Mouse (Mus musculus): ENCODE data around the gene Rps6ka1. TPM values are rescaled to one million over a fixed set of nuclear protein-coding genes. Genes with fewer than 3 reads are reported as not detected.
A peak's percentile ranks its signal among the peaks of the same experiment; 100 is the strongest.
"Not testable (repeated sequence)": the region's sequence is repeated elsewhere in the genome, so short reads cannot be mapped to it uniquely, and the experiment has no call there.

Rps6ka1 gene
- 47.6 and 48.9 TPM in 2 replicates for polyA plus RNA-seq (2014; fragmentation: Nextera tagmentation; extraction: Ambion mirVana)

DNA sequence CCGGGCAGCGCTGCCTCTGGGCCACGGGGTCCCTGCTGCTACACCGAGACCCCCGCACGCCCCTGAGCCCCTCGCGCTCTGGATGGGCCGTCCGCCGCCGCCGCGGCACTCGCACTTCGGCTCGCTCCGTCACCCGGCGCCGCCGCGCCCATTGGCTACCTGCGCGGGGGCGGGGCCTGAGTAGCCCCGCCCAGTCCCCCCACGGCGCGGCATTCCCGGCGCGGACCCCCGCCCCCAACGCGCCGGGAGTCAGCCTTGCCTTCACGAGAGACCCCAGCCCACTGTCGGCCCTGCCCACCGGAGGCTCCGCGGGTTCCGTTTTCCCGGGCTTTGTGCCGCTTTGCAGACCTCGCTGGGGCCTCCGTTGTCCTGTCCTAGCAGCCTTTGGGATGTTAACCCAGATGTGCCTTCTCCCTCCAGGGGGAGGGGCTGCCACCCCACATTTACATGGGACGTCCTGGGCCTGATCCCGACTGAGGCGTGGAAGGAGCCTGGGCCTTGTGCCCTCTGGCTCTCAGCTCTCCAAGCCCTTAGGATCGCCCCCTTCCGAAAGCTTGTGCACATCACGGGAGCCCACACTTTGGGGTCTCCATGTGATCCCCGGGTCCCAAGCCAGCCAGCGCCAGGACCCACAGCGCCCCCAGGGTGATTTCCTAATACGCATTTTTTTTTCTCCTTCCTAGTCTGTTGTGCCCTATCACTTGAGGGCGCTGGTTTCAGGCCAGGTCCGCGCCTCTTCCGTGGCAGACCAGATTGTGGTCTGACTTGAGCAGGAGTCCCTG is at the start of gene Rps6ka1:
Gene Rps6ka1, minus strand, starts transcription at position 126 of the 782 bp plus-strand sequence.
- Histone ChIP-seq H3K4me2 (ENCODE audit: low read depth, severe bottlenecking) (peak within 1 kb of the TSS; percentile 93), H3K27me3 (ENCODE audit: control insufficient read depth, insufficient read depth, low read length) (no peaks in the 10 kb centered on the region), H3K4me3 (ENCODE audit: low read depth, low read length) (peak within 1 kb of the TSS; percentile 75), H3K9ac (ENCODE audit: low read length) (peak within 1 kb of the TSS; percentile 80), H3K9me3 (ENCODE audit: control insufficient read depth, low read length) (no peaks in the 10 kb centered on the region), H3K36me3 (ENCODE audit: control insufficient read depth, insufficient read depth, low read length) (no peaks in the 10 kb centered on the region), H3K27ac (replicated peaks; ENCODE audit: low read depth, low read length) (peak within 1 kb of the TSS; percentile 87), H3K4me1 (ENCODE audit: control insufficient read depth, insufficient read depth, low read length) (peaks cover 16% of the 10 kb centered on the region)
- WGBS: under 1% methylated on average over 45 of the region's 61 CpGs
- ATAC-seq (ENCODE audit: insufficient number of reproducible peaks, low FRiP score, low TSS enrichment, low read depth) (peak; percentile 85), DNase-seq (ENCODE audit: low spot score) (peak; percentile 88)

- WGBS: 75% methylated on average over 3 of the region's 3 CpGs
- no peaks in the 10 kb centered on the region for H3K4me1 ChIP-seq (ENCODE audit: control insufficient read depth, insufficient read depth, low read length)
- no peaks in the 10 kb centered on the region for H3K9me3 ChIP-seq (ENCODE audit: control insufficient read depth, low read length)
- ATAC-seq (ENCODE audit: insufficient number of reproducible peaks, low FRiP score, low TSS enrichment, low read depth): no peak
- H3K36me3 ChIP-seq (ENCODE audit: control insufficient read depth, insufficient read depth, low read length): no peaks in the 10 kb centered on the region
- H3K4me2 ChIP-seq (ENCODE audit: low read depth, severe bottlenecking): no peak overlapping the region
- no peaks in the 10 kb centered on the region for H3K27me3 ChIP-seq (ENCODE audit: control insufficient read depth, insufficient read depth, low read length)
- H3K9ac ChIP-seq (ENCODE audit: low read length): no peak overlapping the region
- DNase-seq (ENCODE audit: low spot score): no peak
- H3K4me3 ChIP-seq (ENCODE audit: low read depth, low read length): no peak overlapping the region
- no peak overlapping the region for H3K27ac ChIP-seq (replicated peaks; ENCODE audit: low read depth, low read length)
Measured at GRCm38 (mm10) chr4:133931785-133932184, 44.2 kb upstream of the Rps6ka1 start.

DNA sequence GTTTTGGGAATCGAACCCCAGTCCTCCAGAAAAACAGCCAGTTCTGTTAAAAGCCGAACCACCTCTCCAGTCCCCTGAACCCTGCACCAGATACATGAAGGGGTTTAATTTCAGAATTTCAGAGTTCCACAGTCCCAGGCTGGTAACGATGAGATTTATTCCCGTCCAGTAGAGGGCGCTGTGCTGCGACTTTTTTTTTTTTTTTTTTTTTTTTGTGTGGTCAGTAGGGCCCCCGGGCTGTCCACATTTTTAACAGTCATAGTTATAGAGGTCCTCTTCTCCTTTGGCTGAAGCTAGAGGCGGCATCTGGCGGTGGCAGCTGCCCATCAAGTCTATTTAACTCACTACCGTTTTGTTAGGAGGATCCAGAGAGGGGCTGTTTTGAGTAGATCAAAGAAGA is 43.8 kb upstream of the Rps6ka1 start:
- Histone ChIP-seq H3K27me3 (ENCODE audit: control insufficient read depth, insufficient read depth, low read length) (no peaks in the 10 kb centered on the region), H3K27ac (replicated peaks; ENCODE audit: low read depth, low read length) (no peak overlapping the region), H3K4me2 (ENCODE audit: low read depth, severe bottlenecking) (no peak overlapping the region), H3K9ac (ENCODE audit: low read length) (no peak overlapping the region), H3K4me1 (ENCODE audit: control insufficient read depth, insufficient read depth, low read length) (no peaks in the 10 kb centered on the region), H3K36me3 (ENCODE audit: control insufficient read depth, insufficient read depth, low read length) (no peaks in the 10 kb centered on the region), H3K9me3 (ENCODE audit: control insufficient read depth, low read length) (no peaks in the 10 kb centered on the region), H3K4me3 (ENCODE audit: low read depth, low read length) (no peak overlapping the region)
- DNase-seq (ENCODE audit: low spot score): peak; percentile 57
- no peak for ATAC-seq (ENCODE audit: insufficient number of reproducible peaks, low FRiP score, low TSS enrichment, low read depth)
- WGBS: 18% methylated on average over 10 of the region's 10 CpGs

- Histone ChIP-seq H3K9me3 (ENCODE audit: control insufficient read depth, low read length) (no peaks in the 10 kb centered on the region), H3K4me1 (ENCODE audit: control insufficient read depth, insufficient read depth, low read length) (no peaks in the 10 kb centered on the region), H3K27me3 (ENCODE audit: control insufficient read depth, insufficient read depth, low read length) (no peaks in the 10 kb centered on the region), H3K36me3 (ENCODE audit: control insufficient read depth, insufficient read depth, low read length) (no peaks in the 10 kb centered on the region), H3K4me3 (ENCODE audit: low read depth, low read length) (no peak overlapping the region), H3K9ac (ENCODE audit: low read length) (no peak overlapping the region), H3K4me2 (ENCODE audit: low read depth, severe bottlenecking) (no peak overlapping the region), H3K27ac (replicated peaks; ENCODE audit: low read depth, low read length) (no peak overlapping the region)
- 34% methylated on average over 7 of the region's 7 CpGs for WGBS
- ATAC-seq (ENCODE audit: insufficient number of reproducible peaks, low FRiP score, low TSS enrichment, low read depth) (no peak), DNase-seq (ENCODE audit: low spot score) (no peak)
Measured at GRCm38 (mm10) chr4:133929278-133929670, 41.7 kb upstream of the Rps6ka1 start.

GRCm38 (mm10) chr4:133928576-133929277 is 41.1 kb upstream of the Rps6ka1 start:
- H3K4me1 ChIP-seq (ENCODE audit: control insufficient read depth, insufficient read depth, low read length): no peaks in the 10 kb centered on the region
- DNase-seq (ENCODE audit: low spot score): peak; percentile 31
- H3K27ac ChIP-seq (replicated peaks; ENCODE audit: low read depth, low read length): no peak overlapping the region
- no peaks in the 10 kb centered on the region for H3K9me3 ChIP-seq (ENCODE audit: control insufficient read depth, low read length)
- H3K36me3 ChIP-seq (ENCODE audit: control insufficient read depth, insufficient read depth, low read length): no peaks in the 10 kb centered on the region
- 48% methylated on average over 15 of the region's 15 CpGs for WGBS
- H3K4me2 ChIP-seq (ENCODE audit: low read depth, severe bottlenecking): no peak overlapping the region
- no peak overlapping the region for H3K9ac ChIP-seq (ENCODE audit: low read length)
- no peaks in the 10 kb centered on the region for H3K27me3 ChIP-seq (ENCODE audit: control insufficient read depth, insufficient read depth, low read length)
- no peak overlapping the region for H3K4me3 ChIP-seq (ENCODE audit: low read depth, low read length)
- ATAC-seq (ENCODE audit: insufficient number of reproducible peaks, low FRiP score, low TSS enrichment, low read depth): no peak

DNA sequence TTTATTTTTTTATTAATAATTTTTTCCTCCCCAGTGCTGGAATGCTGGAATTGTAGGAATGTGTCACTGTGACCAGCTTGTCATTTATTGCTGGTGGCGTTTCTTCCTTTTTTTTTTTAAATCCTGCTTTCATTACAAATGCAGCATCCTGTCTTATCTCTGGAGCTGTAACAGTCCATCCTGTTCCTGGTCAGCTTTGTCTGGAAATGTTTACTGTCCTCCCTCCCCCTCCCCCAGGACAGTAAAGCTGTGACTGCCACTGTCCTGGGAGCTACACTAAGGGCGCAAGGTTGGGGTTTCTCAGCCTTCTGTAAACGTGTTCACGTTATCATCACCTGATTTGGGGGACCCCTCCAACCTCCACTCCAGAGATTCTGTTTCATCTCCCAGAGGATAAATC is 37.6 kb upstream of the Rps6ka1 start:
- Histone ChIP-seq H3K4me1 (ENCODE audit: control insufficient read depth, insufficient read depth, low read length) (no peaks in the 10 kb centered on the region), H3K4me3 (ENCODE audit: low read depth, low read length) (no peak overlapping the region), H3K9ac (ENCODE audit: low read length) (no peak overlapping the region), H3K9me3 (ENCODE audit: control insufficient read depth, low read length) (no peaks in the 10 kb centered on the region), H3K27me3 (ENCODE audit: control insufficient read depth, insufficient read depth, low read length) (no peaks in the 10 kb centered on the region), H3K36me3 (ENCODE audit: control insufficient read depth, insufficient read depth, low read length) (no peaks in the 10 kb centered on the region), H3K4me2 (ENCODE audit: low read depth, severe bottlenecking) (no peak overlapping the region), H3K27ac (replicated peaks; ENCODE audit: low read depth, low read length) (no peak overlapping the region)
- DNase-seq (ENCODE audit: low spot score) (no peak), ATAC-seq (ENCODE audit: insufficient number of reproducible peaks, low FRiP score, low TSS enrichment, low read depth) (no peak)
- 71% methylated on average over 4 of the region's 4 CpGs for WGBS

DNA sequence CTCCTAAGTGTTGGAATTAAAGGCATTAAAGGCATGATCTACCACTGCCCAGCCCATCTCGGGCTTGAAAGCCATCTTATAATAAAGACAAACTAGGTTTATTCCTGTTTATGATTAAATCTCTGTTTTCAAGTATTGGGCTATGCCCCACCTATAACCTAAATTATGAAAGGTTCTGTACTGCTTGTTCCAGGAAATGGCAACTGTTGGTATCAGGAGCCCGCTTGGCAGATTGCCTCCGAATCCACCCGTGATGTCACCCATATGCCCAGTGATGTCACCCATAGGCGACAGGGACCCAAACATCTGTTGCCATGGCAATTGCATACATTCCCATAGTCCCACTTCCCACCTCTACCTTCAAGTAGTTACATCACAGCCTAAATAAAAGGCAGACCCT is 36.1 kb upstream of the Rps6ka1 start:
- ATAC-seq (ENCODE audit: insufficient number of reproducible peaks, low FRiP score, low TSS enrichment, low read depth): no peak

DNA sequence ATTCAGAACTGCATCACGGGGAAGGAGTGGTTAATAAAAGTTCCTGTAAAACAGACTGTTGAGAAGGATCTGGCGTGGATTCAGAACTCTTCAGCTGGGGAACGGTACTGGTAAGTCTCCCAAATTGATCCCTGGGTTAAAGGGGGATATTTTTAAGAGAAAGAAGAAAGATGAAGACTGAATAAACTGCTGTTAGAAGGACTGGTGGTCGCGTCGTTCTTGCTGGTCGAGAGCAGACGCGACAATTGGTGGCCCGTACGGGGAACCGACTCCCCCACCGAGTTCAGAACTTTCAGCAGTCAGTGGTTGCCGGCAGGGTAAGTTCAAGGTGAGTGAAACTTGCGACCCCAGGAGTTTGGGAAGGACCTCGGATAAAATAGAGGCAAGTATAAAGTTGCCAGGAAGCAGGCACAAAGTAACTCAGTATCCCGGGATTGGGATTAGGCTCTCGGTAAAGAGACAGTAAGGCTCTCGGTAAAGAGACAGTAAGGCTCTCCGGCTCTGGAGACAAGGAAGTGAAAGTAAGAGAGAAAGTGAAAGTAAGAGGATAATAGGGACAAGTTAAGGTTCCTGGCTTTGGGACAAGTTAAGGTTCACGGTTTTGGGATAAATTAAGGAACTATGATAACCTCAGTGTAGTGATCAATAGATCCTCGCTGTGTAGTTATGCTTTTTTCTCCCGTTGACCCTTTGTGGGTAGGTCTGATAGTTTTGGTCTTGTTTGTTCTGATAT is 30.7 kb upstream of the Rps6ka1 start:
- H3K4me1 ChIP-seq (ENCODE audit: control insufficient read depth, insufficient read depth, low read length); H3K4me3 ChIP-seq (ENCODE audit: low read depth, low read length); DNase-seq (ENCODE audit: low spot score); H3K27ac ChIP-seq (replicated peaks; ENCODE audit: low read depth, low read length); H3K9ac ChIP-seq (ENCODE audit: low read length); H3K27me3 ChIP-seq (ENCODE audit: control insufficient read depth, insufficient read depth, low read length); ATAC-seq (ENCODE audit: insufficient number of reproducible peaks, low FRiP score, low TSS enrichment, low read depth); H3K4me2 ChIP-seq (ENCODE audit: low read depth, severe bottlenecking); H3K9me3 ChIP-seq (ENCODE audit: control insufficient read depth, low read length); H3K36me3 ChIP-seq (ENCODE audit: control insufficient read depth, insufficient read depth, low read length): not testable (repeated sequence)
- 90% methylated on average over 17 of the region's 23 CpGs for WGBS

More for the DNA sequence above, 36.1 kb upstream of the Rps6ka1 start:
- no peaks in the 10 kb centered on the region for H3K4me1 ChIP-seq (ENCODE audit: control insufficient read depth, insufficient read depth, low read length)
- H3K9me3 ChIP-seq (ENCODE audit: control insufficient read depth, low read length): no peaks in the 10 kb centered on the region
- no peaks in the 10 kb centered on the region for H3K36me3 ChIP-seq (ENCODE audit: control insufficient read depth, insufficient read depth, low read length)
- H3K27me3 ChIP-seq (ENCODE audit: control insufficient read depth, insufficient read depth, low read length): no peaks in the 10 kb centered on the region
- 91% methylated on average over 5 of the region's 5 CpGs for WGBS
- no peak overlapping the region for H3K9ac ChIP-seq (ENCODE audit: low read length)
- H3K4me3 ChIP-seq (ENCODE audit: low read depth, low read length): no peak overlapping the region
- H3K4me2 ChIP-seq (ENCODE audit: low read depth, severe bottlenecking): no peak overlapping the region
- no peak for DNase-seq (ENCODE audit: low spot score)
- H3K27ac ChIP-seq (replicated peaks; ENCODE audit: low read depth, low read length): no peak overlapping the region

Data from limb, embryonic 11.5 days (tissue).